Comparison of ENCODE assay signal across 28 mouse cellular contexts in the genomic region with DNA sequence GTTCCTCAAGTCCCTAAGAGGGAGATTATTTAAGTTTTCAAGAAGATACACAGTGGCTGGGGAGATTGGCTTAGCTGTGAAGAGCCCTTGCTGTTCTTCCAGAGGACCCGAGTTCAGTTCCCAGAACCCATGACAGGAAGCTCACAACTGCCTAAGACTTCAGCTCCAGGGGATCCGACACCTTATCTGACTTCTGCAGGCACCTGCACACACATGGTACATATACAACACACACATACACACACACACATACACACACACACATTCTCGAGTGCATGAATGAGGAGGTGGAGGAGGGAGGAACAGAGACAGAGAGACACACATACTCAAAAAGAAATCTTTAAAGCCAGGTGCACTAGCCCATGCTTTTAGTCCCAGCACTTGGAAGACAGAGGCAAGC. TPM values are rescaled to one million over a fixed set of nuclear protein-coding genes. Genes with fewer than 3 reads are reported as not detected.
A peak's percentile ranks its signal among the peaks of the same experiment; 100 is the strongest.
DNase-seq lines count a peak whose midpoint lies in the region; ATAC-seq and TF ChIP-seq lines count a peak whose summit lies in the region.
"Had no signal": no experiment of that assay in that cellular context is flagged by ENCODE, and none has a peak within 500 bp of the region (broad histone marks: within the 10 kb centered on the region; RNA-seq: fewer than 3 reads in every experiment).

No protein-coding gene starts in this region.

- TF ChIP-seq CTCF in liver, embryonic 14.5 days (IDR thresholded peaks at IDR 0.05; ENCODE audit: low read depth): no peak

- no peak overlapping the region for H3K4me3 ChIP-seq in heart, embryonic 10.5 days
- H3K4me3 ChIP-seq in heart, embryonic 12.5 days: no peak overlapping the region
- H3K4me3 ChIP-seq in limb, embryonic 10.5 days: no peak overlapping the region
- H3K4me3 ChIP-seq in liver, embryonic 14.5 days (ENCODE audit: insufficient read depth in 1 of 2, low read depth in 2 of 2, low read length in 2 of 2): no peak overlapping the region
- no peak overlapping the region for H3K4me3 ChIP-seq in kidney, embryonic 15.5 days (replicated peaks)
- H3K4me3 ChIP-seq: embryonic facial prominence, embryonic 13.5 days; hindbrain, embryonic 13.5 days; limb, embryonic 12.5 days; neural tube, embryonic 12.5 days had no signal

- peaks cover 34% of the 10 kb centered on the region for H3K4me1 ChIP-seq in heart, embryonic 10.5 days
- peaks cover 20% of the 10 kb centered on the region for H3K4me1 ChIP-seq in heart, embryonic 12.5 days (replicated peaks)
- H3K4me1 ChIP-seq in limb, embryonic 10.5 days: peaks cover 13% of the 10 kb centered on the region
- H3K4me1 ChIP-seq in liver, embryonic 14.5 days (replicated peaks; ENCODE audit: control insufficient read depth in 2 of 2, insufficient read depth in 2 of 2, low read length in 1 of 2): peaks cover 34 to 45% of the 10 kb centered on the region in 2 experiments
- peaks cover 5% of the 10 kb centered on the region; the same call in 1 of the 2 replicates for H3K4me1 ChIP-seq in kidney, embryonic 15.5 days

- ATAC-seq in heart, embryonic 12.5 days (ENCODE audit: insufficient number of reproducible peaks, low FRiP score): no peak
- peak; percentile 69 for ATAC-seq in liver, embryonic 14.5 days (ENCODE audit: insufficient read depth)
- ATAC-seq in megakaryocyte-erythroid progenitor cell, adult 5-6 weeks (replicated peaks; ENCODE audit: low FRiP score, low TSS enrichment, poor library complexity, severe bottlenecking): peak; percentile 22; the same call in 1 of the 2 replicates
- ATAC-seq in kidney, embryonic 15.5 days (replicated peaks; ENCODE audit: low FRiP score): no peak
- ATAC-seq: activated CD4-positive, CD25-positive, alpha-beta regulatory T cell, adult 4 months; forebrain, postnatal 0 days; lung, postnatal 0 days; midbrain, embryonic 16.5 days had no signal

- H3K9me3 ChIP-seq in heart, embryonic 10.5 days: no peaks in the 10 kb centered on the region
- no peaks in the 10 kb centered on the region for H3K9me3 ChIP-seq in heart, embryonic 12.5 days (replicated peaks)
- H3K9me3 ChIP-seq in limb, embryonic 10.5 days (replicated peaks): no peaks in the 10 kb centered on the region
- no peaks in the 10 kb centered on the region for H3K9me3 ChIP-seq in liver, embryonic 14.5 days (ENCODE audit: control insufficient read depth, low read length)
- H3K9me3 ChIP-seq in kidney, embryonic 15.5 days (replicated peaks): no peaks in the 10 kb centered on the region
- H3K9me3 ChIP-seq: embryonic facial prominence, embryonic 13.5 days; hindbrain, embryonic 13.5 days; limb, embryonic 12.5 days; neural tube, embryonic 12.5 days had no signal

- H3K9ac ChIP-seq in heart, embryonic 12.5 days: no peak overlapping the region
- H3K9ac ChIP-seq in liver, embryonic 14.5 days (replicated peaks): peak overlapping the region; percentile 12; the same call in 1 of the 2 replicates
- no peak overlapping the region for H3K9ac ChIP-seq in kidney, embryonic 15.5 days
- H3K9ac ChIP-seq: embryonic facial prominence, embryonic 13.5 days; forebrain, postnatal 0 days; hindbrain, embryonic 13.5 days; limb, embryonic 12.5 days; neural tube, embryonic 12.5 days had no signal

- 72% methylated on average over 3 of the region's 3 CpGs for WGBS in heart, embryonic 10.5 days
- 64% methylated on average over 3 of the region's 3 CpGs for WGBS in heart, embryonic 12.5 days
- WGBS in limb, embryonic 10.5 days: 76% methylated on average over 3 of the region's 3 CpGs
- 12% methylated on average over 3 of the region's 3 CpGs for WGBS in liver, embryonic 14.5 days (ENCODE audit: insufficient replicate concordance)
- 75% methylated on average over 3 of the region's 3 CpGs for WGBS in kidney, embryonic 15.5 days

- H3K4me2 ChIP-seq in heart, embryonic 12.5 days: no peak overlapping the region
- no peak overlapping the region for H3K4me2 ChIP-seq in liver, embryonic 14.5 days (ENCODE audit: low read depth)
- H3K4me2 ChIP-seq in kidney, embryonic 15.5 days: no peak overlapping the region
- H3K4me2 ChIP-seq: embryonic facial prominence, embryonic 13.5 days; heart, embryonic 11.5 days; hindbrain, embryonic 13.5 days; limb, embryonic 12.5 days; neural tube, embryonic 12.5 days had no signal

- H3K27ac ChIP-seq in heart, embryonic 10.5 days: peak overlapping the region; percentile 73
- no peak overlapping the region for H3K27ac ChIP-seq in heart, embryonic 12.5 days (ENCODE audit: poor library complexity, severe bottlenecking)
- 0 out of 2 replicates have a peak overlapping the region, but pooled peaks have one; percentile 21 for H3K27ac ChIP-seq in limb, embryonic 10.5 days
- peak overlapping the region; percentile 49 for H3K27ac ChIP-seq in liver, embryonic 14.5 days
- no peak overlapping the region for H3K27ac ChIP-seq in kidney, embryonic 15.5 days
- H3K27ac ChIP-seq: embryonic facial prominence, embryonic 13.5 days; hindbrain, embryonic 13.5 days; limb, embryonic 12.5 days; neural tube, embryonic 12.5 days had no signal

- no peaks in the 10 kb centered on the region for H3K27me3 ChIP-seq in heart, embryonic 10.5 days (ENCODE audit: insufficient read depth, poor library complexity, severe bottlenecking)
- no peaks in the 10 kb centered on the region for H3K27me3 ChIP-seq in heart, embryonic 12.5 days (replicated peaks)
- no peaks in the 10 kb centered on the region for H3K27me3 ChIP-seq in limb, embryonic 10.5 days (ENCODE audit: low read depth, poor library complexity, severe bottlenecking)
- no peaks in the 10 kb centered on the region for H3K27me3 ChIP-seq in liver, embryonic 14.5 days (ENCODE audit: control insufficient read depth, insufficient read depth, low read length)
- H3K27me3 ChIP-seq in kidney, embryonic 15.5 days: no peaks in the 10 kb centered on the region
- H3K27me3 ChIP-seq: embryonic facial prominence, embryonic 13.5 days; hindbrain, embryonic 13.5 days; limb, embryonic 12.5 days; neural tube, embryonic 12.5 days had no signal

- peak; percentile 69 for TF ChIP-seq EP300 in liver, embryonic 14.5 days (IDR thresholded peaks at IDR 0.05; ENCODE audit: low read depth)

- DNase-seq in heart, embryonic 10.5 days (ENCODE audit: low spot score): no peak
- no peak for DNase-seq in limb, embryonic 10.5 days (ENCODE audit: low spot score)
- DNase-seq in liver, embryonic 14.5 days (ENCODE audit: low read depth in 3 of 3, low spot score in 3 of 3): peak in 1 of 3 experiments; percentile 64
- no peak for DNase-seq in right cerebral cortex, postnatal 10 days (ENCODE audit: low spot score in 2 of 2)
- DNase-seq in gastrocnemius, postnatal 10 days: no peak
- DNase-seq: adrenal gland, adult 8-10 months; cerebellum, adult 11-12 months; cerebellum, adult 9-11 months; embryo, embryonic 11 days; forebrain, postnatal 0 days; gastrocnemius, postnatal 25 days; heart, adult 11 months; heart, postnatal 4 days; kidney, adult 8-10 months; kidney, postnatal 25 days; lung, adult 18-20 months; lung, postnatal 4 days had no signal

- H3K36me3 ChIP-seq in heart, embryonic 10.5 days: no peaks in the 10 kb centered on the region
- no peaks in the 10 kb centered on the region for H3K36me3 ChIP-seq in heart, embryonic 12.5 days
- H3K36me3 ChIP-seq in limb, embryonic 10.5 days: no peaks in the 10 kb centered on the region
- no peaks in the 10 kb centered on the region for H3K36me3 ChIP-seq in liver, embryonic 14.5 days (replicated peaks; ENCODE audit: control insufficient read depth, insufficient read depth, low read depth)
- H3K36me3 ChIP-seq in kidney, embryonic 15.5 days: no peaks in the 10 kb centered on the region
- H3K36me3 ChIP-seq: embryonic facial prominence, embryonic 13.5 days; hindbrain, embryonic 13.5 days; limb, embryonic 12.5 days; neural tube, embryonic 12.5 days had no signal

RNA-seq across cellular contexts. Expression of a gene that starts 46.4 kb away (rescaled TPM):
- polyA plus RNA-seq in heart, embryonic 10.5 days (2016; fragmentation: Nextera tagmentation; extraction: Ambion mirVana): 20.8 and 21.4 TPM in 2 replicates
- 14.9 and 15.2 TPM in 2 replicates for polyA plus RNA-seq in heart, embryonic 12.5 days (2016; fragmentation: Nextera tagmentation; extraction: Ambion mirVana)
- 15.8 and 17.2 TPM in 2 replicates for polyA plus RNA-seq in limb, embryonic 10.5 days (2016; fragmentation: Nextera tagmentation; extraction: Ambion mirVana)
- polyA plus RNA-seq in liver, embryonic 14.5 days (2012; rRNA removed): 5.7 and 6.0 TPM in 2 replicates
- 3.7 and 4.4 TPM in 2 replicates for polyA plus RNA-seq in liver, embryonic 14.5 days (2014; fragmentation: Nextera tagmentation; extraction: Ambion mirVana)
- total RNA-seq in megakaryocyte-erythroid progenitor cell, adult 5-6 weeks (2014; fragmentation: Nextera tagmentation): 10.4 and 13.8 TPM in 2 replicates
- 4.2 and 13.3 TPM in 2 replicates for total RNA-seq in megakaryocyte-erythroid progenitor cell, adult 5-6 weeks (2017)
- polyA plus RNA-seq in kidney, embryonic 15.5 days (2015; fragmentation: Nextera tagmentation; extraction: Ambion mirVana): 13.7 and 14.2 TPM in 2 replicates
- total RNA-seq in gastrocnemius, postnatal 10 days (2021): 1 to 10 TPM; 4.3 to 6.3 TPM

RNA-seq across cellular contexts. Expression of a gene that starts 56.4 kb away (rescaled TPM):
- polyA plus RNA-seq in heart, embryonic 10.5 days (2016; fragmentation: Nextera tagmentation; extraction: Ambion mirVana): 64.8 and 68.6 TPM in 2 replicates
- 55.6 and 55.7 TPM in 2 replicates for polyA plus RNA-seq in heart, embryonic 12.5 days (2016; fragmentation: Nextera tagmentation; extraction: Ambion mirVana)
- 73.9 and 74.4 TPM in 2 replicates for polyA plus RNA-seq in limb, embryonic 10.5 days (2016; fragmentation: Nextera tagmentation; extraction: Ambion mirVana)
- 5.4 and 9.5 TPM in 2 replicates for polyA plus RNA-seq in liver, embryonic 14.5 days (2012; rRNA removed)
- 24.9 and 25.4 TPM in 2 replicates for polyA plus RNA-seq in liver, embryonic 14.5 days (2014; fragmentation: Nextera tagmentation; extraction: Ambion mirVana)
- 25.8 and 35.8 TPM in 2 replicates for total RNA-seq in megakaryocyte-erythroid progenitor cell, adult 5-6 weeks (2014; fragmentation: Nextera tagmentation)
- total RNA-seq in megakaryocyte-erythroid progenitor cell, adult 5-6 weeks (2017): 22.3 and 24.1 TPM in 2 replicates
- 75.2 and 78.8 TPM in 2 replicates for polyA plus RNA-seq in kidney, embryonic 15.5 days (2015; fragmentation: Nextera tagmentation; extraction: Ambion mirVana)
- total RNA-seq in gastrocnemius, postnatal 10 days (2021): 10 to 100 TPM; 16.6 to 21.5 TPM

Comparison
In these comparisons a context has a peak if more than half of its experiments do, and no peak if none do; other contexts are left out.
1. H3K27ac ChIP-seq: peak in heart, embryonic 10.5 days (single experiment), limb, embryonic 10.5 days (single experiment) and liver, embryonic 14.5 days (single experiment); none in heart, embryonic 12.5 days (single experiment) and kidney, embryonic 15.5 days (single experiment).
2. ATAC-seq: peak in liver, embryonic 14.5 days (single experiment) and megakaryocyte-erythroid progenitor cell, adult 5-6 weeks (single experiment); none in heart, embryonic 12.5 days (single experiment) and kidney, embryonic 15.5 days (single experiment).